Mouse (Mus musculus) layer of hippocampus, adult 9-10 months (tissue): ENCODE measurements around the gene Tex14.

ENCODE experiments used
- DNase-seq: peaks from one replicate; pipeline ENCODE4 v3.0.0; 2022; ENCODE audit warnings: low spot score

Tex14 gene

DNA sequence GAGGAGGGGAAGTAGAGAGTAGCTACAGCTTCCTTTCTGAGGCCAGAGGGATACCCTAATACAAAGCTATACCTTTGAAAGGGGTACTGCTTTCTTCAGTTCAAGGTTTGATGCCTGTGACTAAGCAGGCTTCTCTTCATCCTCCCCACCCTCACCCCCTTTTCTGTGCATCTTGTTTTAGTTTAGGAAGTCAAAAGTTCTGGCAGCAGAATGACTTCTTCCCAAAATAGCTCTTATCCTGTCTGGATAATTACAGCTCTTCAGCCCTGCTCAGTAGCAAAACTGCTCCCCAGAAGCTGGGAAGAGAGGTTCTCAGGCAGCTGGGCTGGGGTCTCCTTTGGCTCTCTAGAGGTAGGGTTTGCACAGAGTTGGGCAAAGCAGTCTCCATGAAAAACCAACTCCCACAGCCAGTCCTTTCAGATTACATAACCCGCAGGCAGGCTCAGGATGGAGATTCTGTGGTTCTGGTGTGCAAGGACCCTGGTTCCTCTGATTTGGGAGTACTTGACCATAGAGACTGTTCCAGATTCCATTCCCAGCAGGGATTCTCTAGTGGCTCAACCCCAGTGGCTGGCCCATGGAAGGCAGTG, 166.6 kb downstream of the Tex14 start:
- DNase-seq, result no peak

DNA sequence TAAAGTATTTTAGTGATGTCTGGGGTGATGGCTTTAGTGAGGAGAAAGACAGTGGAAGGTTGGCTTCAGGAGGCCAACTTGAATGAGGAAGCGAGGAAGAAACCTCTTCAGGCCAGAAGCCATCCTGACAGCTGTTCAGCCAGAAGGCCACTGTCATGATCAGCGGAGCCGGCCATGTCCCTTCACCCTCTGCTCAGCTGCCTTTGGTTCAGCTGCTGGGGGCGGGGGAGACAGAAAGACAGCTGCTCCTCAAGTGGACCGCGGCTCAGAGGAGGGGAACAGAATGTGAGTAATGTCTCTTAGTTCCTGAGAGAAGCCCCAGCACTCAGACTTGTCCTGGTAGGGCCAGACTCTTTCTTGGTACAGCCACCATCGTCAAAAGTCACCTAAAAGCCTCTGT, 168.9 kb downstream of the Tex14 start:
- DNase-seq, result no peak

- DNase-seq, result no peak
These were observed 169.8 kb downstream of the Tex14 start for GRCm38 (mm10) chr11:87574520-87575180.

GRCm38 (mm10) chr11:87577601-87578248, 172.9 kb downstream of the Tex14 start:
- no peak for DNase-seq

DNA sequence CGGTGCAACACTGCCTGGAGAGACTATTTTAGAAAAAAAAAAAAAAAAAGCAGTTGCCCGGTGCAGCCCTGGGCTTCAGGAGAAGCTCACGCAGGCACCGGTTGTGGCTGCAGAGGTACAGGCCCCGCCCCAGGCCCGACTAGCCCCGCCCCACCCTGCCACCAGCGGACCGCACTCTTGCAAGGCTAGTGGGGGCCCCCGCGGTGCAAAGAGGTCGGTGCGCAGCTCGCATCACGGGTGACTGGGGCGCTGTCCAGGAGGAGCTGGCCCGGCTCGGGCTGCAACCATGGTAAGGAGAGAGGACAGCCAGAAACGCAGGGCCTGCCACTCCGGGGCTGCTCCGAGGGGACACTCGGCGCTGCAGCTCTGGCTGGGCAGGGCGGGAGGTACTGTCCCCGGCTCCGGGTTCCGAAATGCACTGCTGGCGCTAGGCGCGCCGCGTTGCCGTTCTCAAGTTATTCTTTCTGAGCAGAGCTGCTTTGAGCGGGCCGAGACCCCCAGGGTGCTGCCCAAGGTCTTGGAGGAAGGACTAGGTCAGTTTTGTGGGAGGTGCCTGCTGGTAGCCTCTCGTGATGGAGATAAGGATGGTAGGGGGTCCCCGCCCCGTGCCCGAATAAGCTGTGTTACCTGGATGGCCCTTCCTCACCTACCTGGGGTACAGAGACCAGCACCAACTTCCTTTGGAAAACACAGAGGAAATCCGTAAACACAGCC, 173.5 kb downstream of the Tex14 start:
- DNase-seq, result no peak

GRCm38 (mm10) chr11:87578963-87579601, 174.2 kb downstream of the Tex14 start:
- DNase-seq, result no peak

DNA sequence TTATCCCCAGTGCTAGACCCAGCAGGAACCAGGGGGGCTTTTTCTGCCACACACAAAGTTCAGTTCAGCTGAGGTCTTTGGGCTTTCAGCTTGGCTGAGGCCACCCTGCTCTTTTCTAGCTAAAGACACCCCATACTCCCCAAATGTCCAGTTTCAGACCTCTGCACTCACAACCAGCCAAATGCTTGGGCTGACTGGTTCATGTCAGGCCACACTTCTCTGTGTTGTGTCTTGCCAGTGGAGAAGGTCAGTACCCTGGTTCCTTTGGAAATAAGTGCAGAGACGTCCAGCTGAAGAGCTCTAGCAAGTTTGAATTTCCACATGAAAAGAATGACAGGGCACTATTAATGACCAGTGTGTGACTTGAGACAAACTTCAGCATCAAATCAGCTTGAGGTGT, 174.8 kb downstream of the Tex14 start:
- DNase-seq, result no peak

DNA sequence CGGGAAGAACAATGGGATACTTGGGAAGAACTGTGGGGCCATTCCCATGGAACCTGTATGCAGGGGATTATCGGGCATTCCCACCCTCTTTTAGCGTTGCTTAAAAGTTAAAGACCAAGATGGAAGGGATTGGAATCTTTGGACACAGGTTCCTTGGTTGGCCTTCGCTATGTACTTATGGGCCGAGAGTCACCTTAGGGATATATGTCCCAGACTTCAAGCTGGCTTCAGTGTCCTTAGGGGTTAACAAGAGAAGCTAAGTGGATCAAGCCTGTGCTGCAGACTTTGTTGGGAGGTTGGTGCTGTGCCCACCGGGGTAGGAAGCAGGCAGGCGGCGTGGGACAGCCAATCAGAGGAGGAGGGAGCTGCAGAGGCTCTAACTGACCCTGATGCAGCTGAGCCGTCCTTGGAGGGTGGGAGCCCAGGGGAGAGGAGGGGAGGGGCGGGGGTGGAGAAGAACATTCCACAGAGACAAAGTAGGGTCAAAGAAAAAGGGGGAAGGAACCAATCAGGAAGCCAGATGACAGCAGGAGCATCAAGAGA, 175.7 kb downstream of the Tex14 start:
- no peak for DNase-seq

- DNase-seq, result no peak
These were observed 176.4 kb downstream of the Tex14 start for GRCm38 (mm10) chr11:87581161-87581865.

- peak; percentile 54 for DNase-seq
These were observed 177.3 kb downstream of the Tex14 start for GRCm38 (mm10) chr11:87581933-87582710.

- no peak for DNase-seq
These were observed 178.6 kb downstream of the Tex14 start for GRCm38 (mm10) chr11:87583291-87584034.

- no peak for DNase-seq
These were observed 180.0 kb downstream of the Tex14 start for GRCm38 (mm10) chr11:87584711-87585505.

DNA sequence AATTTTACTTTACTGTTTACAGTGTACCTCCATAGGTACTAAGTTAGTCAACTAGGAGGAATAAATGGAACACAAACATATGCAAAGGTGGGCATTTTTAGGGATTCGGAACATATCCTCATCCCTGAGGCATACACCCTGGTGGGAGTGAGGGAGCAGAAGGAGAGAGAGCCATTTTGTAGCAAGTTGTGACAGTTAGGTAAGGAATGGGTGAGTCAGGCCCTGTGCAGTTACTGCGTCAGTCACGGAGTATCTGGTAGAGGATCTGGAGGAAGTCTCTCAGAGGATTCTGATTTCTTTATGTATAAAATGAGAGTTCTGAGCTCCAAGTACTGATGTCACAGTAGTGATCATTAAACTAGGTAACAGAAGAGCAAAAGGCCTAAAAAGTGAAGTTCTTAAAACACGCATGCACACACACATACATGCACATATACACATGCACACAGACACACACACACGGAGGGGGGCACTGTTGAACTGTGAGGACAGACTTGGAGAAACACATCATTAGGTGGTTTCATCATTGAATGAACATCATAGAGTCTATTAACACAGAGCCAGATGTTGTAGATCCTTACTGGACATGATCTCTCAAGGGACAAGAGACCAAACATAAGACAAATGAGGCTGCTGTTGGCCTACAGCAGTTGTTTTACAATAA, 182.5 kb downstream of the Tex14 start:
- DNase-seq, result no peak

- DNase-seq, result no peak
These were observed 184.7 kb downstream of the Tex14 start for GRCm38 (mm10) chr11:87589605-87590004.

DNA sequence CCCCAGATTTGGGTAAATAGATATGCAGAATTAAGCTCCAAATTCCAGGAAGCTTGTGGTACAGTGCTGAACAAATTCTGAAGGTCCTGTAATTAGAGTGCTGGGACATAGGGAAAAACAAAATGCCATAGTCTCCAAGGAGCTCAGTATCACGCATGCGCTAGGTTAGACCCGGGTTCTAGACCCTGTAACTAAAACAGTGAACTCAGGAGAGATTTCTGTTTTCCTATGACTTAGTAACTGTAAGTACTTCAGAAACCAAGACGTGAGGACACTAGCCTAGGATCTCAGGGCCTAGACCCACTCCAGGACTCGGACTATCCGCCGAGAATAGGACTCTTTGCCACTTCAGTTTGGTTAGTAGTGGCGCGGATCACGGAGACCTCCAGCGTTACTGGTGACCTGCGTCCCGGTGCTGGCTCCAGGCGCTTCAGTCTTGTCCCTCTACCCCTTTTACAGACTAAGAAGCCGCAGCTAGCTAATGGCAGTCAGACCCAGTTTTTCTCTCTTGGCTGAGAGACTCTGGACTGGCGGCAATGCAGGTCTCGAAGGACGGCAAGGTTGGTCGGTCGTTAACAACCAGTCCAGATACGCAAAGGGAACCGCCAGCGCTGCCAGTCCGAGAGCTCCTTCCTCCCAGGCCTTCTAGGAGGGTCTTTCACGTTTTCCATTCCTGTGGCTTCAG, 186.1 kb downstream of the Tex14 start:
- no peak for DNase-seq

DNA sequence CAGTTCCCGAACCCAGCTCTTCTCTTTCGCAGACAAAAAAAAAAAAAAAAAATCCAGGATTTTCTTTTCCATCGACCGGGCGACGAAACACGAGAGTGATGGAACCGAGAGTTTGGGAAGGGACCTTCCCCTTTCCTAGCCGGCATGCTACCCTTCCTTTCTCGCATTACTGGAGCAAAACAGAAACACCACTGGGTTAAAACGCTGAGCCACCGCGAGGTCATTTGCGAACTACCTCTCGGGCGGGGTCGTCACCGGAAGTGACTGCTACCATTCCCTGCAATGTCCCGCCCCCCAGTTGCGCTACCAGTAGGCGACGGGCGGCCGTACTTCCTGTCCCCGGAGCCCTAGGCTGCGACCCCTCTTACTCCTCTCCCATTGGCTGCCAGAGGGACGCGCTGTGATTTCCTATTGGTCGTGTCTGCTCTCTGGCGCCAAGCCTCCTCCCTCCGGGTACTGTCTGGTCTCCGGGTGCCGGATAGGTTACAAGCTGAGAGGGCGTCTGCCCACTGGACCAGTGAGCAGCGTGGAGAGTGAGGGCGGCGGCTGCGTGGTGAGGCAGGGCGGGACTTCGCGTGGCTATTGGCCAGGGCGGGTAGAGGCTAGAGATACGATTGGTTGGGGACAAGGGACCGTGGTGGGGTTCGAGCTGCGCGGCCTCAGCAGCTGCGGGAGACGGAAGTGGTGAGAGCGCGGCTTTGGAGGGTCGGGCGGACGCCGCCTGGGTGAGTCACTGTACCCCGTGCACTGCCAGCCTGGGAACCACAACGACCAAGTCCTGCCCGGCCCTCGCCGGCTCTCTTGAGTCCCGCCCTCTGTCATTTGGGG, 186.9 kb downstream of the Tex14 start, which contains the start of gene Mtmr4:
Mtmr4 (plus strand) TSS at position 637 of the 828 bp plus-strand sequence.
- peak; percentile 99 for DNase-seq

DNA sequence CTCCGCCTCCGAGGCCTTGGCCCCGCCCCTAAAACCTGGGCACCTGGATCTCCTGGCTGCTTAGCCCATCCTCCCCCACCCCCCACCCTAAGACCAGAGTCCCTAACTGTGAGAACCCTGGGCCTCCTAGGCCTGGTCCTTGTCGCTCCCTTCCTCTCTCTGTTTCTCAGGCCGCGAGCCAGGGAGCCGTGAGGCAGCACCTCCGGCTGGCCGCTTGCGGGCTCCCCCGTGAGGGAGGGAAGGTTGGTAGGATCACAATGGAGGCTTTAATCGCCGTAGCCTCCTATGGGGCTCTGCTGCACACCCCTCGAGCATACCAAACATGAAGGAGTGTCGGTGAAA, 187.5 kb downstream of the Tex14 start:
- DNase-seq, result no peak
